10 mouse cellular contexts compared by ENCODE assay signal in the genomic region with DNA sequence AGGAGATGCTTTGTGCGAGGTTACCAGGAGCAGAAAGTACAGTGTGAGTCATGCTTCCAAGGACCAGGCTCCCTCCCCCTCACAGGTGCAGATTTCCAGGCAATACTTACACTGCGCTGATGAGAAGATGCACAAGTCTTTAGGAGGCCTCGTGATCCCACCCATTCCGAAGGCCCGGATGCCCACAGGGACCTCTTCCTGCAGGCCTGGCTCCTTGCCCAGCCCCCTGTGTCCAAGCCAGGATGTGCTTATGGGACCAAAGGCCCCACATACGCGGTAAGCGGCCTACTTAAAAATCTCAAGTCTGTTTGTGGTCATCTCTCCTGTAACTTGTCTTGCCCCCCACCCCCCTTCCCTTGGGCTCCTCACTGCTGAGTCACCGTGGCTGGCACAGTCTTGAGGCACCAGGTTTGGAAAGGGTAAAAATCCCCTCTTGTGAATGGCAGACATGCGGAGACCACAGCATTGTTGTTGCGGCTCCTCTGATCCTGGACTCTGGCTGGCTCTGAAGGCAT. TPM values are rescaled to one million over a fixed set of nuclear protein-coding genes. Genes with fewer than 3 reads are reported as not detected.
DNase-seq lines count a peak whose midpoint lies in the region; ATAC-seq and TF ChIP-seq lines count a peak whose summit lies in the region.
"Had no signal": no experiment of that assay in that cellular context is flagged by ENCODE, and none has a peak within 500 bp of the region (broad histone marks: within the 10 kb centered on the region; RNA-seq: fewer than 3 reads in every experiment).

No protein-coding gene starts in this region.

- H3K27me3 ChIP-seq in kidney, adult 2 months (replicated peaks; ENCODE audit: control insufficient read depth, insufficient read depth, low read length) = no peaks in the 10 kb centered on the region
- no peaks in the 10 kb centered on the region for H3K27me3 ChIP-seq in intestine, embryonic 15.5 days (replicated peaks)
- H3K27me3 ChIP-seq: hindbrain, embryonic 15.5 days had no signal

- no peaks in the 10 kb centered on the region for H3K36me3 ChIP-seq in kidney, adult 2 months (ENCODE audit: control insufficient read depth, insufficient read depth, low read length)
- H3K36me3 ChIP-seq in intestine, embryonic 15.5 days = no peaks in the 10 kb centered on the region
- H3K36me3 ChIP-seq: hindbrain, embryonic 15.5 days had no signal

- no peak for ATAC-seq in intestine, embryonic 15.5 days

- H3K4me1 ChIP-seq in kidney, adult 2 months (ENCODE audit: control insufficient read depth, insufficient read depth, low read length) = no peaks in the 10 kb centered on the region
- H3K4me1 ChIP-seq in intestine, embryonic 15.5 days (replicated peaks) = no peaks in the 10 kb centered on the region

- TF ChIP-seq POLR2A in kidney, adult 2 months (IDR thresholded peaks at IDR 0.05; ENCODE audit: low read depth, low read length) = no peak

- TF ChIP-seq CTCF in kidney, adult 2 months (conservative IDR thresholded peaks at IDR 0.05; ENCODE audit: insufficient read depth, insufficient read length, low read depth, low read length) = no peak

- H3K27ac ChIP-seq in kidney, adult 2 months (ENCODE audit: insufficient read depth, low read depth, low read length) = no peak overlapping the region
- H3K27ac ChIP-seq in intestine, embryonic 15.5 days = no peak overlapping the region
- H3K27ac ChIP-seq: hindbrain, embryonic 15.5 days had no signal

- DNase-seq in kidney, adult 2 months = peak; percentile 12
- DNase-seq in kidney, adult 11 months = no peak
- DNase-seq in 3134 (ENCODE audit: extremely low read depth, insufficient read length, low spot score) (peak; percentile 90), 416B (ENCODE audit: low read depth) (peak; percentile 61)
- peak; percentile 53 to 76 for DNase-seq in left cerebral cortex, adult 9 months (ENCODE audit: low spot score in 2 of 2)
- no peak for DNase-seq in adrenal gland, postnatal 4 days (ENCODE audit: low spot score in 2 of 2)
- DNase-seq: cerebellum, adult 8-10 months; thymus, postnatal 4 days had no signal

- no peaks in the 10 kb centered on the region for H3K9me3 ChIP-seq in intestine, embryonic 15.5 days
- H3K9me3 ChIP-seq: hindbrain, embryonic 15.5 days had no signal

- H3K9ac ChIP-seq in intestine, embryonic 15.5 days = no peak overlapping the region
- H3K9ac ChIP-seq: hindbrain, embryonic 15.5 days had no signal

- 60% methylated on average over 11 of the region's 11 CpGs for WGBS in kidney, adult 2 months
- 63% methylated on average over 11 of the region's 11 CpGs for WGBS in intestine, embryonic 15.5 days

- no peak overlapping the region for H3K4me3 ChIP-seq in kidney, adult 2 months (ENCODE audit: insufficient read depth, low read depth, low read length)
- H3K4me3 ChIP-seq in intestine, embryonic 15.5 days (replicated peaks) = no peak overlapping the region
- H3K4me3 ChIP-seq: hindbrain, embryonic 15.5 days had no signal

- H3K4me2 ChIP-seq in intestine, embryonic 15.5 days (replicated peaks) = no peak overlapping the region
- H3K4me2 ChIP-seq: hindbrain, embryonic 15.5 days had no signal

RNA-seq across cellular contexts. Expression of gene Togaram2, which starts 18.4 kb away (rescaled TPM):
- polyA plus RNA-seq in kidney, adult 2 months (2012; rRNA removed) = 0.04 and 0.06 TPM in 2 replicates
- 0.44 and 0.68 TPM in 2 replicates for polyA plus RNA-seq in intestine, embryonic 15.5 days (2015; fragmentation: Nextera tagmentation; extraction: Ambion mirVana)
- under 1 TPM; 0.14 to 0.17 TPM for total RNA-seq in adrenal gland, postnatal 4 days (2021)

Comparison
In these comparisons a context has a peak if more than half of its experiments do, and no peak if none do; other contexts are left out.
1. DNase-seq: peak in kidney, adult 2 months (single experiment), 3134 (single experiment), 416B (single experiment) and left cerebral cortex, adult 9 months (2 of 2); none in kidney, adult 11 months (single experiment) and adrenal gland, postnatal 4 days (0 of 2).